Mouse (Mus musculus): ENCODE data around the gene Mpzl3. TPM values are rescaled to one million over a fixed set of nuclear protein-coding genes. Genes with fewer than 3 reads are reported as not detected.

Mpzl3 gene
- total RNA-seq, 2 experiments from 2014 or later, result 1.2 to 1.3 TPM

Other genes starting within 250 kb of the Mpzl3 start
- 10 to 100 TPM; 29.2 to 31.5 TPM for gene Kmt2a, start 173.9 kb upstream of the Mpzl3 start, total RNA-seq (2021)
- 1,000 to 10,000 TPM; 1,504 to 1,510 TPM for gene Atp5l, start 134.4 kb upstream of the Mpzl3 start, total RNA-seq (2021)
- 10 to 100 TPM; 38.4 to 45.4 TPM for gene Ube4a, start 89.6 kb upstream of the Mpzl3 start, total RNA-seq (2021)
- 10 to 100 TPM in 1 of 2 experiments, under 1 TPM in 1; 0.86 to 11.7 TPM for gene Cd3g, start 74.8 kb upstream of the Mpzl3 start, total RNA-seq (2021)
- 1 to 10 TPM; 4.5 to 9.4 TPM for gene Cd3d, start 73.4 kb upstream of the Mpzl3 start, total RNA-seq (2021)
- 10 to 100 TPM in 1 of 2 experiments, 1 to 10 TPM in 1; 1.7 to 14.9 TPM for gene Cd3e, start 45.6 kb upstream of the Mpzl3 start, total RNA-seq (2021)
- gene Mpzl2, start 15.4 kb upstream of the Mpzl3 start, total RNA-seq (2021), result 1 to 10 TPM in 1 of 2 experiments, under 1 TPM in 1; 1.00 to 1.1 TPM
- under 1 TPM; 0.19 to 0.59 TPM for gene Jaml, start 24.0 kb downstream of the Mpzl3 start, total RNA-seq (2021)
- 1 to 10 TPM; 1.2 to 1.4 TPM for gene Scn2b, start 62.6 kb downstream of the Mpzl3 start, total RNA-seq (2021)
- 1 to 10 TPM; 1.3 to 1.7 TPM for gene Scn4b, start 83.2 kb downstream of the Mpzl3 start, total RNA-seq (2021)
- gene BC049352, start 126.8 kb downstream of the Mpzl3 start, total RNA-seq (2021), result not detected
- gene Tmprss4, start 148.9 kb downstream of the Mpzl3 start, total RNA-seq (2021), result under 1 TPM in 1 of 2 experiments, not detected in 1; 0.12 TPM
- 1 to 10 TPM; 1.6 TPM for gene Il10ra, start 214.0 kb downstream of the Mpzl3 start, total RNA-seq (2021)